Mouse (Mus musculus): Measurements from ENCODE around the gene Dot1l. TPM values are rescaled to one million over a fixed set of nuclear protein-coding genes. Genes with fewer than 3 reads are reported as not detected.
"Not testable (repeated sequence)": the region's sequence is repeated elsewhere in the genome, so short reads cannot be mapped to it uniquely, and the experiment has no call there.

The Dot1l gene
- polyA plus RNA-seq, 1 experiment from 2014 or later = 34.5 TPM

DNA sequence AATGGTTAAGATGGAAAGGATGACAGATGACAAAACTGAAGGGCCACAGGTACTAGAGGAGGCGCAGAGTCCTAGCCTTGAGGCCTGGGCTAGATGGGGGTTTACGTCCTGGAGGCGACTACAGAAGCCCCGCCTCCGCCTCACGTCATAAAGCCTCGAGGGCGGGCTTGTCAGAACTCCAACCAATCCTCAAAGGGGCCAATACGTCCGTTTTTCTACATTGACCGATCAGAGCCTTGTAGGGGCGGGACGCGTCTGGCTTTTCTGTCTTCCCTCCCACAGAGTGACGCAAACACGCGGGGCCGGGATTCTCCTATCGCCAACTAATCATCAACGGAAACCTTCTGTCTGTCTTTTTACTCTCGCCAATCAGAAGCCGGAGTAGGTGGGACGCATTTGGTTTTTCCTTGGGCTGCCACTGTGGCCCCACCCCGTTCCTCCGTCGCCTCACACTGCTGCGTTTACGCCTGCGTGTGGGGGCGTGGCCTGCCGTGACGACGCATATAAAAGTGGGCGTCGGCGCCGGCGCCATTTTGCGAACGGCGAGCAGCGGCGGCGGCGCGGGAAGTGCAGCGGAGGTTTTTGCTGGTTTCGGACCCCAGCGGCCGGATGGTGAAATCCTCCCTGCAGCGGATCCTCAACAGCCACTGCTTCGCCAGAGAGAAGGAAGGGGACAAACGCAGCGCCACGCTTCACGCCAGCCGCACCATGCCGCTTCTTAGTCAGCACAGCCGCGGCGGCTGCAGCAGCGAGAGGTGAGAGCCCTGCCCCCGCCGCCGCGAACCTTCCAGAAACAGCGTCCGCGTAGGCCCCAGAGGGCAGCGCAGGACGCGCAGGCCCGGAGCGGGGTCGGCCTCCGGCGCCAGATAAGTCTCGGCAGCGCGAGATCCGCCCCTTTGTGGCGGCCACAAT lies 71.4 kb downstream of the Dot1l start, which contains the start of gene Oaz1:
Gene Oaz1 (plus strand): TSS at position 506 of the 912 bp plus-strand sequence.
- H3K4me2 ChIP-seq (ENCODE audit: low read depth, low read length, severe bottlenecking) = peak within 1 kb of the TSS; percentile 97
- H3K4me1 ChIP-seq (replicated peaks; ENCODE audit: control insufficient read depth, insufficient read depth, low read length) = peaks cover 17% of the 10 kb centered on the region
- H3K9ac ChIP-seq (ENCODE audit: low read length) = peak within 1 kb of the TSS; percentile 82
- peak; percentile 98 for DNase-seq (ENCODE audit: low spot score)
- WGBS = under 1% methylated on average over 76 of the region's 82 CpGs
- peak within 1 kb of the TSS; percentile 59 for H3K4me3 ChIP-seq (ENCODE audit: low read depth, low read length)
- H3K36me3 ChIP-seq (ENCODE audit: control insufficient read depth, insufficient read depth, low read length) = no peaks in the 10 kb centered on the region; the same call in 1 of the 2 replicates
- no peaks in the 10 kb centered on the region for H3K27me3 ChIP-seq (ENCODE audit: control insufficient read depth, insufficient read depth, low read length)
- no peaks in the 10 kb centered on the region for H3K9me3 ChIP-seq (ENCODE audit: control insufficient read depth, low read length)
- H3K27ac ChIP-seq (ENCODE audit: low read depth, low read length) = peak within 1 kb of the TSS; percentile 78
- peak; percentile 96 for ATAC-seq (replicated peaks; ENCODE audit: low FRiP score)

DNA sequence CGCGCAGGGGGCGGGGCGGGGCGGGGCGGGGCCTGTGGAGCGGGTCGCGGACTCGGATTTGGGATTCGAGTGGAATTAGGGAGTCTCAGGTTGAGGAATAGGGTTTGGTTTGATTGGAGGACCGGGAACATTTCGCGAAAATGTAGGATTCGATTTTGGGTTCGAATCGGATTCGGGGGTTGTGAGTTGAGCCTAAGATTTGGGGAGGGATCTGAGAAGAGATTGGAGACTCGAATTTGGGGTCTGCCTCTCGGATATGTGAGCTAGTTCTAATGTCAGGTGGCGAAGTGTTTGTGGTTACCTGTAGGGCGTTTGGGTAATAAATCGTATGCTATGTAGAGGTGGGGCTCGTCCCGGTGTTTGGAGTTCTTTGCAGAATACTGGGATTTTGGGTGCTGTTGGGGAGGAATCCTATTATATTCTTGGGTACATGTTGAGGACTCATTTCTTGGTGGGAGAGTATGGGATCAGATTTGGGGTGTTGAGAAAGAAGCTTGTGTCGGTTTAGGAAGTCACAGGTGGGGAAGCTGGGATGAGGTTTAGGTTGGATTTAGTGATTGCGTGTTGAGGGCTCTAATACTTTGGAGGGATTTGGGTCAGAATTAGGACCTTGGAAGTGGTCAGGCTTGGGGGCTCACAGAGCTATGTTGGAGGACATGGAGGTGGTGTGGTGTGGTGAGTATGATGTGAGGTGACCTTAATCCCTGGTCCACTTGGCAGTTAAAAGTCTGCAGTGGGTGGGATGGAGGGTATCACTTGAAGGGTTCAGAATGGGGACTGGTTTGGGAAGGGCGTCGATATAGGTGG lies 72.3 kb downstream of the Dot1l start:
- no peaks in the 10 kb centered on the region for H3K9me3 ChIP-seq (ENCODE audit: control insufficient read depth, low read length)
- H3K27me3 ChIP-seq (ENCODE audit: control insufficient read depth, insufficient read depth, low read length) = no peaks in the 10 kb centered on the region
- peak overlapping the region; percentile 78 for H3K27ac ChIP-seq (ENCODE audit: low read depth, low read length)
- no peaks in the 10 kb centered on the region; the same call in 1 of the 2 replicates for H3K36me3 ChIP-seq (ENCODE audit: control insufficient read depth, insufficient read depth, low read length)
- H3K9ac ChIP-seq (ENCODE audit: low read length) = peak overlapping the region; percentile 82
- peak overlapping the region; percentile 59 for H3K4me3 ChIP-seq (ENCODE audit: low read depth, low read length)
- DNase-seq (ENCODE audit: low spot score) = no peak
- peaks cover 18% of the 10 kb centered on the region for H3K4me1 ChIP-seq (replicated peaks; ENCODE audit: control insufficient read depth, insufficient read depth, low read length)
- WGBS = 9% methylated on average over 29 of the region's 29 CpGs
- ATAC-seq (replicated peaks; ENCODE audit: low FRiP score) = no peak
- H3K4me2 ChIP-seq (ENCODE audit: low read depth, low read length, severe bottlenecking) = peak overlapping the region; percentile 97

DNA sequence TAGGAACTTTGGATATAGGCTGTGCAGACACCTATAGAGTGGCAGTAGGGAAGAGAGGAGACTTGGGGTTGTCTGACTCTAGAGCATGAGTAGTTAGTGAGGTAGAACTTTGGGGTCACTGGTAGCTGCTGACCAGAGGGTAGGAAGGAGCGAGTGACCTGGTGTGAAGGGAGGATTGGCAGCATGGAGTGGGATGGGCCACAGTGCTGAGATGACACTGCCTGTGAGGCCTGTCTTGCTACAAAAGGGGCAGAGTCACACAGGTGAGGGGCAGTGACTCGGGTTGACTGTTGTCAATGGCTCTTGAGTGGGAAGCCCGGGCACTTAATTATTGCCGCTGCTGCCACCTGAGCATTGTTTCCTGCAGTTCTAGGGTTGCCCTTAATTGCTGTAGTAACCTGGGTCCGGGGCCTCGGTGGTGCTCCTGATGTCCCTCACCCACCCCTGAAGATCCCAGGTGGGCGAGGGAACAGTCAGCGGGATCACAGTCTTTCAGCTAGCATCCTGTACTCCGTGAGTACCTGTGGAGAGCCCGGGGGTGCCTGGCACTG lies 72.9 kb downstream of the Dot1l start:
- Histone ChIP-seq H3K9me3 (ENCODE audit: control insufficient read depth, low read length) (no peaks in the 10 kb centered on the region), H3K9ac (ENCODE audit: low read length) (peak overlapping the region; percentile 82), H3K36me3 (ENCODE audit: control insufficient read depth, insufficient read depth, low read length) (no peaks in the 10 kb centered on the region; the same call in 1 of the 2 replicates), H3K4me2 (ENCODE audit: low read depth, low read length, severe bottlenecking) (peak overlapping the region; percentile 97), H3K4me1 (replicated peaks; ENCODE audit: control insufficient read depth, insufficient read depth, low read length) (peaks cover 18% of the 10 kb centered on the region), H3K27me3 (ENCODE audit: control insufficient read depth, insufficient read depth, low read length) (no peaks in the 10 kb centered on the region), H3K27ac (ENCODE audit: low read depth, low read length) (no peak overlapping the region), H3K4me3 (ENCODE audit: low read depth, low read length) (peak overlapping the region; percentile 59)
- no peak for DNase-seq (ENCODE audit: low spot score)
- no peak for ATAC-seq (replicated peaks; ENCODE audit: low FRiP score)
- WGBS = 89% methylated on average over 10 of the region's 10 CpGs

DNA sequence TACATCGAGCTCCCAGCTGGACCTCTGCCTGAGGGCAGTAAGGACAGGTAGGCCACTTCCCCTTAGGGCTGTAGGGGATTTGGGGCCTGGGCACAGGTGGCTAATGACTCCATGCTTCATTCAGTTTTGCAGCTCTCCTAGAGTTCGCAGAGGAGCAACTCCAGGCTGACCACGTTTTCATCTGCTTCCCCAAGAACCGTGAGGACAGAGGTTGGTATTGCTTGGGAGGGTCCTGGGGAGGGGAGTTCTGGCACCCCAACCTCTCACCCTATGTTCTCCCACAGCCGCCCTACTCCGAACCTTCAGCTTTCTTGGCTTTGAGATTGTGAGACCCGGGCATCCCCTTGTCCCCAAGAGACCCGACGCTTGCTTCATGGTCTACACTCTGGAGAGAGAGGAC lies 73.6 kb downstream of the Dot1l start:
- H3K27ac ChIP-seq (ENCODE audit: low read depth, low read length); H3K4me2 ChIP-seq (ENCODE audit: low read depth, low read length, severe bottlenecking); H3K4me3 ChIP-seq (ENCODE audit: low read depth, low read length); H3K9ac ChIP-seq (ENCODE audit: low read length); H3K36me3 ChIP-seq (ENCODE audit: control insufficient read depth, insufficient read depth, low read length); H3K9me3 ChIP-seq (ENCODE audit: control insufficient read depth, low read length); DNase-seq (ENCODE audit: low spot score); ATAC-seq (replicated peaks; ENCODE audit: low FRiP score); H3K27me3 ChIP-seq (ENCODE audit: control insufficient read depth, insufficient read depth, low read length): not testable (repeated sequence)
- peaks cover 18% of the 10 kb centered on the region for H3K4me1 ChIP-seq (replicated peaks; ENCODE audit: control insufficient read depth, insufficient read depth, low read length)
- 92% methylated on average over 9 of the region's 9 CpGs for WGBS

DNA sequence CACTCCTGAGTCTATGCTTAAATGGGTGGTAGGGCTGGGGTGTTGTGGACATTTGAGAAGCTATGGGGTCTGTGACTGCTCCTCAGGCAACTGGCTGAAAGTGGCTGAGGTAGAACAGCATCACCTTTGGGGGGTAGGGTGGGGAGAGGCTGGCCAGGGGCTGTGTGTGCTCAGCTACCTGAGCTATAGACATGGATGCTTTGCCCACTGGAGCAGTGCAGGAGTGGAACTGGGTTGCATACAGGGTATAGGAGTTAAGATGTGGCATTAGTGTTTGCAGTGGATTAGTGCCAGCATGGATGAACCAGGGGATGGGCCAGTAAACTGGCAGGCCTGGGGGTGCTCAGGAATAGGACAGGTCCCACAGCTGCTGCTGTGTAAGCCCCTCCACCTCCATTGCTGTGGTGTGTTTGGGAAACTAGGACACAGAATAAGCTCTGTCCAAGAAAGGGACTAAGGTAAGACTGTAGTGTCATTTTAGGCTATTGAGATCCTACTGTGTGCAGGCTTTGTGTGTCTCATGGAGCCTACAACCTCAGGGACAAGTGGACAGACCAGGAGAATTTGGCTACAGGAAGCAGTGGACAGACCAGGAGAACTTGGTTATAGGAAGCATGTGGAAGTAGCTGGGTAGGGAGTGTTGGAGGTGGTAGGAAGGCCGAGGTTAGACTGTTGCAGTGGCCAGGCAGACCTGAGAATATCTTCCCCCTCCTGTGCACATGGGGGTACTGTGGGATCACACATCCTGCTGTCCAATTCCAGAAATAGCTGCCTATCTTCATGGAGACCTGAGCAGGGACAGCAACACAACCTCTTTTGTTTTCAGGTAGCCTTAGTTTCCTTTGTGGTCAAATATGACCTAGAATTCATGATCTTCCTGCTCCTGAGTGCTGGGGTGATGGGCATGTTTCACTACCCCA lies 74.6 kb downstream of the Dot1l start:
- 74% methylated on average over 1 of the region's 1 CpGs for WGBS
- H3K27me3 ChIP-seq (ENCODE audit: control insufficient read depth, insufficient read depth, low read length) = peaks cover 2% of the 10 kb centered on the region; the same call in 1 of the 2 replicates
- H3K9me3 ChIP-seq (ENCODE audit: control insufficient read depth, low read length) = no peaks in the 10 kb centered on the region
- H3K36me3 ChIP-seq (ENCODE audit: control insufficient read depth, insufficient read depth, low read length) = no peaks in the 10 kb centered on the region; the same call in 1 of the 2 replicates
- no peak overlapping the region for H3K27ac ChIP-seq (ENCODE audit: low read depth, low read length)
- peaks cover 18% of the 10 kb centered on the region for H3K4me1 ChIP-seq (replicated peaks; ENCODE audit: control insufficient read depth, insufficient read depth, low read length)
- ATAC-seq (replicated peaks; ENCODE audit: low FRiP score) (no peak), DNase-seq (ENCODE audit: low spot score) (no peak)
- H3K9ac ChIP-seq (ENCODE audit: low read length) = no peak overlapping the region
- H3K4me3 ChIP-seq (ENCODE audit: low read depth, low read length) = no peak overlapping the region
- H3K4me2 ChIP-seq (ENCODE audit: low read depth, low read length, severe bottlenecking) = no peak overlapping the region

DNA sequence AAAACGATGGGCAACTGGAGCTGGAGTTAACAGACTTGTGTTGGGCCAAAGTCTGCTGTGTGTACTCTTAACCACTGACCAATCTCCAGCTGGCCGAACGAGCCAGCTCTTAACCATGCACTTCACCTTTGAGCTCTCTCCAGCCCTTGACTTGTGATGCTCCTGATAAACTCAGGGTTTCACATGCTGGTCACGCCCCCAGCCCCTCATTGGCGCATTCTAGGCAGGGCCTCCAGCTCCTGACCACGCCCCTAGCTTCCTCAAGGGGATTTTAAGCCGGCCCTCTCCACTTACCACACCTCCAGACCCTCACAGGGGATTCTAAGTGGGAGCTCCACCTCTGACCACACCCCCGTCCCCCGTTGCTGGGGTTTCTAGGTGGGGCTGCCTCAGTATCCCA lies 76.1 kb downstream of the Dot1l start:
- peaks cover 16% of the 10 kb centered on the region for H3K27me3 ChIP-seq (ENCODE audit: control insufficient read depth, insufficient read depth, low read length)
- WGBS = 1% methylated on average over 9 of the region's 9 CpGs
- peaks cover 18% of the 10 kb centered on the region for H3K4me1 ChIP-seq (replicated peaks; ENCODE audit: control insufficient read depth, insufficient read depth, low read length)
- DNase-seq (ENCODE audit: low spot score) (peak; percentile 84), ATAC-seq (replicated peaks; ENCODE audit: low FRiP score) (no peak; the same call in 1 of the 2 replicates)
- H3K4me3 ChIP-seq (ENCODE audit: low read depth, low read length) = no peak overlapping the region
- H3K9ac ChIP-seq (ENCODE audit: low read length) = no peak overlapping the region
- no peaks in the 10 kb centered on the region; the same call in 1 of the 2 replicates for H3K36me3 ChIP-seq (ENCODE audit: control insufficient read depth, insufficient read depth, low read length)
- 0 out of 2 replicates have a peak overlapping the region, but pooled peaks have one; percentile 24 for H3K4me2 ChIP-seq (ENCODE audit: low read depth, low read length, severe bottlenecking)
- no peaks in the 10 kb centered on the region; the same call in 1 of the 2 replicates for H3K9me3 ChIP-seq (ENCODE audit: control insufficient read depth, low read length)
- H3K27ac ChIP-seq (ENCODE audit: low read depth, low read length) = no peak overlapping the region

DNA sequence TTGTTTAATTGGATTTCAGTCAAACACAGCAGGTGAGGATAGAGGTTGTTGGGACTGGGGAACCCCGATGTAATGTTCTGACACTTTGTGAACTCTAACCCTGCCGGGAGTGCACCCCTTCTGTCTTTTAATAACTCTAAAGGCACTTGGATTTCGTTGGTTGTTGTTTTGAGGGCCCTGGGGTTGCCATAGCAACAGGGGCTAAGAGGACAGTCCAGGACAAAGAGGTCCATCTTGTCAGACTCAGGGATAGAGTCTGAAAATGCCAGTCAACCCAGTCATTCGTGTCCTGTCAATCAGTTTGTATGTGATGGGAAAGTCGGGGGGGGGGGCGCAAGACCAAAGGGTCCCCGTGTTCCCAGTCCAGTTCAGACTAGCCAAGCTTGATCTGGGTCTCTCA lies 77.8 kb downstream of the Dot1l start:
- Histone ChIP-seq H3K4me3 (ENCODE audit: low read depth, low read length) (no peak overlapping the region), H3K4me1 (replicated peaks; ENCODE audit: control insufficient read depth, insufficient read depth, low read length) (peaks cover 15% of the 10 kb centered on the region), H3K9me3 (ENCODE audit: control insufficient read depth, low read length) (no peaks in the 10 kb centered on the region; the same call in 1 of the 2 replicates), H3K27ac (ENCODE audit: low read depth, low read length) (no peak overlapping the region), H3K27me3 (ENCODE audit: control insufficient read depth, insufficient read depth, low read length) (peaks cover 20% of the 10 kb centered on the region), H3K9ac (ENCODE audit: low read length) (no peak overlapping the region), H3K36me3 (ENCODE audit: control insufficient read depth, insufficient read depth, low read length) (no peaks in the 10 kb centered on the region; the same call in 1 of the 2 replicates), H3K4me2 (ENCODE audit: low read depth, low read length, severe bottlenecking) (no peak overlapping the region)
- WGBS = 55% methylated on average over 7 of the region's 7 CpGs
- ATAC-seq (replicated peaks; ENCODE audit: low FRiP score) (no peak), DNase-seq (ENCODE audit: low spot score) (no peak)
